Mouse (Mus musculus): ENCODE measurements around the gene Serpina6. TPM values are rescaled to one million over a fixed set of nuclear protein-coding genes. Genes with fewer than 3 reads are reported as not detected.

Gene Serpina6
- total RNA-seq, 2 experiments from 2014 or later, result not detected

Other genes with a start within 250 kb of the Serpina6 start
- gene 9330161L09Rik, start 249.4 kb downstream of the Serpina6 start, total RNA-seq (2021), result 1 to 10 TPM; 2.1 to 2.8 TPM
- 100 to 1,000 TPM; 209 to 229 TPM for gene Ddx24, start 231.4 kb downstream of the Serpina6 start, total RNA-seq (2021)
- gene Ifi27, start 223.0 kb downstream of the Serpina6 start, total RNA-seq (2021), result 10 to 100 TPM; 59.2 to 69.4 TPM
- gene Ifi27l2a, start 213.5 kb downstream of the Serpina6 start, total RNA-seq (2021), result 1 to 10 TPM; 1.1 to 4.1 TPM
- gene Ifi27l2b, start 200.0 kb downstream of the Serpina6 start, total RNA-seq (2021), result not detected
- 10 to 100 TPM; 23.4 to 25.1 TPM for gene Ppp4r4, start 124.9 kb downstream of the Serpina6 start, total RNA-seq (2021)
- not detected for gene Serpina10, start 25.8 kb downstream of the Serpina6 start, total RNA-seq (2021)
- gene Serpina16, start 18.9 kb upstream of the Serpina6 start, total RNA-seq (2021), result not detected
- gene Serpina1f, start 38.3 kb upstream of the Serpina6 start, total RNA-seq (2021), result not detected
- not detected for gene Serpina1d, start 116.4 kb upstream of the Serpina6 start, total RNA-seq (2021)
- not detected for gene Serpina1b, start 173.2 kb upstream of the Serpina6 start, total RNA-seq (2021)
- not detected for gene Serpina1a, start 206.3 kb upstream of the Serpina6 start, total RNA-seq (2021)
- not detected for gene Serpina1c, start 247.7 kb upstream of the Serpina6 start, total RNA-seq (2021)